Comparison of ENCODE assay signal across 9 mouse cellular contexts in genomic region chr13:58560497-58561138, GRCm38 (mm10). TPM values are rescaled to one million over a fixed set of nuclear protein-coding genes. Genes with fewer than 3 reads are reported as not detected.
DNase-seq lines count a peak whose midpoint lies in the region; ATAC-seq lines count a peak whose summit lies in the region.
"Had no signal": no experiment of that assay in that cellular context is flagged by ENCODE, and none has a peak within 500 bp of the region (broad histone marks: within the 10 kb centered on the region; RNA-seq: fewer than 3 reads in every experiment).

No protein-coding gene starts in this region.

- ATAC-seq in forebrain, embryonic 14.5 days, result peak; percentile 84; the same call in 1 of the 2 replicates
- no peak for ATAC-seq in forebrain, embryonic 12.5 days (ENCODE audit: low FRiP score)

- WGBS in forebrain, embryonic 14.5 days, result 40% methylated on average over 15 of the region's 15 CpGs
- 75% methylated on average over 15 of the region's 15 CpGs for WGBS in forebrain, embryonic 12.5 days

- no peak overlapping the region; the same call in 1 of the 2 replicates for H3K27ac ChIP-seq in forebrain, embryonic 14.5 days (ENCODE audit: low read depth, low read length)
- no peak overlapping the region for H3K27ac ChIP-seq in forebrain, embryonic 12.5 days

- H3K27me3 ChIP-seq in forebrain, embryonic 14.5 days (replicated peaks; ENCODE audit: control insufficient read depth, insufficient read depth, low read length), result no peaks in the 10 kb centered on the region
- no peaks in the 10 kb centered on the region for H3K27me3 ChIP-seq in forebrain, embryonic 12.5 days

- H3K9me3 ChIP-seq in forebrain, embryonic 14.5 days (replicated peaks; ENCODE audit: control insufficient read depth, low read length), result no peaks in the 10 kb centered on the region
- no peaks in the 10 kb centered on the region for H3K9me3 ChIP-seq in forebrain, embryonic 12.5 days

- DNase-seq in forebrain, embryonic 14.5 days (ENCODE audit: low spot score), result peak; percentile 91
- peak; percentile 31 to 72 for DNase-seq in cerebellum, postnatal 4 days (ENCODE audit: low spot score in 2 of 2)
- DNase-seq in left cerebral cortex, adult 9 months (ENCODE audit: low spot score in 2 of 2), result peak; percentile 45 to 69
- peak; percentile 29 for DNase-seq in retina, postnatal 7 days (ENCODE audit: low read depth, low spot score)
- no peak for DNase-seq in thymus, adult 18-20 months
- no peak for DNase-seq in kidney, adult 11 months
- DNase-seq in kidney, postnatal 10 days, result no peak
- DNase-seq: kidney, postnatal 36 days had no signal

- H3K4me3 ChIP-seq in forebrain, embryonic 14.5 days (ENCODE audit: low read depth, low read length), result no peak overlapping the region
- no peak overlapping the region for H3K4me3 ChIP-seq in forebrain, embryonic 12.5 days (replicated peaks)

- no peak overlapping the region for H3K4me2 ChIP-seq in forebrain, embryonic 14.5 days (ENCODE audit: low read length)
- H3K4me2 ChIP-seq in forebrain, embryonic 12.5 days, result no peak overlapping the region

- H3K9ac ChIP-seq in forebrain, embryonic 14.5 days (ENCODE audit: low read length), result no peak overlapping the region
- H3K9ac ChIP-seq in forebrain, embryonic 12.5 days, result no peak overlapping the region

- H3K4me1 ChIP-seq in forebrain, embryonic 14.5 days (ENCODE audit: control insufficient read depth, insufficient read depth, low read length), result no peaks in the 10 kb centered on the region
- no peaks in the 10 kb centered on the region for H3K4me1 ChIP-seq in forebrain, embryonic 12.5 days

- no peaks in the 10 kb centered on the region for H3K36me3 ChIP-seq in forebrain, embryonic 14.5 days (ENCODE audit: control insufficient read depth, insufficient read depth, low read length)
- no peaks in the 10 kb centered on the region for H3K36me3 ChIP-seq in forebrain, embryonic 12.5 days (replicated peaks)

RNA-seq across cellular contexts. Expression of gene Slc28a3, which starts 50.1 kb away (rescaled TPM):
- not detected in 2 replicates for polyA plus RNA-seq in forebrain, embryonic 14.5 days (2014; fragmentation: Nextera tagmentation; extraction: Ambion mirVana)
- polyA plus RNA-seq in forebrain, embryonic 12.5 days (2016; fragmentation: Nextera tagmentation; extraction: Ambion mirVana), result not detected in 2 replicates

Comparison
In these comparisons a context has a peak if more than half of its experiments do, and no peak if none do; other contexts are left out.
1. DNase-seq: peak in forebrain, embryonic 14.5 days (single experiment), cerebellum, postnatal 4 days (2 of 2), left cerebral cortex, adult 9 months (2 of 2) and retina, postnatal 7 days (single experiment); none in thymus, adult 18-20 months (0 of 2), kidney, adult 11 months (single experiment) and kidney, postnatal 10 days (single experiment).